Mouse (Mus musculus) liver, postnatal 0 days (tissue): ENCODE data around the gene Grxcr1.

Experiments used
- CTCF ChIP-seq: sonication (generic); IDR thresholded peaks from 2 replicates; pipeline ENCODE4 v1.5.1; 2016; ENCODE audit warnings: antibody characterized with exemption, low read depth
- EP300 ChIP-seq: IDR thresholded peaks from 2 replicates; pipeline ENCODE4 v1.6.1; 2016; ENCODE audit warnings: antibody characterized with exemption, low read depth, mild to moderate bottlenecking

- TF ChIP-seq CTCF (no peak), EP300 (no peak)
Measured at GRCm38 (mm10) chr5:68070308-68070707, 38.7 kb downstream of the Grxcr1 start.
